ENCODE assay signal across 9 mouse cellular contexts in genomic region chr1:127338833-127339487, GRCm38 (mm10).
DNase-seq lines count a peak whose midpoint lies in the region; ATAC-seq and TF ChIP-seq lines count a peak whose summit lies in the region.
"Had no signal": no experiment of that assay in that cellular context is flagged by ENCODE, and none has a peak within 500 bp of the region (broad histone marks: within the 10 kb centered on the region; RNA-seq: fewer than 3 reads in every experiment).

No protein-coding gene starts in this region.

- H3K9me3 ChIP-seq in midbrain, embryonic 10.5 days (replicated peaks): no peaks in the 10 kb centered on the region
- H3K9me3 ChIP-seq in midbrain, embryonic 13.5 days: no peaks in the 10 kb centered on the region
- no peaks in the 10 kb centered on the region for H3K9me3 ChIP-seq in liver, postnatal 0 days (ENCODE audit: low read length)
- H3K9me3 ChIP-seq: embryonic facial prominence, embryonic 13.5 days; stomach, embryonic 15.5 days had no signal

- H3ac ChIP-seq in myocyte (ENCODE audit: control insufficient read depth, insufficient read length): no peak overlapping the region

- no peaks in the 10 kb centered on the region for H3K79me2 ChIP-seq in myocyte (ENCODE audit: control insufficient read depth, insufficient read depth)

- H3K4me2 ChIP-seq in midbrain, embryonic 13.5 days (replicated peaks): no peak overlapping the region
- H3K4me2 ChIP-seq in myocyte (ENCODE audit: low read depth): no peak overlapping the region
- H3K4me2 ChIP-seq in liver, postnatal 0 days (ENCODE audit: low read depth, low read length): no peak overlapping the region
- H3K4me2 ChIP-seq: embryonic facial prominence, embryonic 13.5 days; stomach, embryonic 15.5 days had no signal

- no peaks in the 10 kb centered on the region for H3K27me3 ChIP-seq in midbrain, embryonic 10.5 days (ENCODE audit: low read depth, poor library complexity, severe bottlenecking)
- H3K27me3 ChIP-seq in midbrain, embryonic 13.5 days: no peaks in the 10 kb centered on the region
- no peaks in the 10 kb centered on the region for H3K27me3 ChIP-seq in myocyte (ENCODE audit: control insufficient read depth, insufficient read depth, insufficient read length)
- no peaks in the 10 kb centered on the region for H3K27me3 ChIP-seq in liver, postnatal 0 days (ENCODE audit: insufficient read depth, low read length)
- H3K27me3 ChIP-seq: embryonic facial prominence, embryonic 13.5 days; stomach, embryonic 15.5 days had no signal

- DNase-seq in midbrain, embryonic 10.5 days (ENCODE audit: low spot score): no peak
- peak; percentile 38 for DNase-seq in cerebellum, adult 8-10 months
- peak; percentile 21 to 41 for DNase-seq in heart, adult 9 months (ENCODE audit: low spot score in 2 of 2)
- DNase-seq in natural killer cell, adult 2 months (ENCODE audit: low spot score in 2 of 2): no peak
- DNase-seq in liver, postnatal 0 days: no peak

- H3K4me1 ChIP-seq in midbrain, embryonic 10.5 days: no peaks in the 10 kb centered on the region
- H3K4me1 ChIP-seq in midbrain, embryonic 13.5 days (replicated peaks): peaks cover 9% of the 10 kb centered on the region
- H3K4me1 ChIP-seq in liver, postnatal 0 days (ENCODE audit: insufficient read depth): no peaks in the 10 kb centered on the region
- H3K4me1 ChIP-seq: stomach, embryonic 15.5 days had no signal

- no peak for ATAC-seq in midbrain, embryonic 13.5 days
- ATAC-seq in liver, postnatal 0 days: no peak

- H3K9ac ChIP-seq in midbrain, embryonic 13.5 days (replicated peaks): no peak overlapping the region
- no peak overlapping the region for H3K9ac ChIP-seq in liver, postnatal 0 days (replicated peaks)
- H3K9ac ChIP-seq: embryonic facial prominence, embryonic 13.5 days; stomach, embryonic 15.5 days had no signal

- H3K36me3 ChIP-seq in midbrain, embryonic 10.5 days: no peaks in the 10 kb centered on the region
- H3K36me3 ChIP-seq in midbrain, embryonic 13.5 days: no peaks in the 10 kb centered on the region
- H3K36me3 ChIP-seq in myocyte (ENCODE audit: control insufficient read depth, insufficient read depth): no peaks in the 10 kb centered on the region
- H3K36me3 ChIP-seq in liver, postnatal 0 days (replicated peaks; ENCODE audit: insufficient read depth, low read length): no peaks in the 10 kb centered on the region
- H3K36me3 ChIP-seq: embryonic facial prominence, embryonic 13.5 days; stomach, embryonic 15.5 days had no signal

- WGBS in midbrain, embryonic 10.5 days: 73% methylated on average over 9 of the region's 9 CpGs
- 59% methylated on average over 9 of the region's 9 CpGs for WGBS in midbrain, embryonic 13.5 days
- 68% methylated on average over 9 of the region's 9 CpGs for WGBS in liver, postnatal 0 days (ENCODE audit: insufficient replicate concordance)

- no peak overlapping the region for H3K4me3 ChIP-seq in midbrain, embryonic 10.5 days
- H3K4me3 ChIP-seq in midbrain, embryonic 13.5 days (replicated peaks): no peak overlapping the region
- H3K4me3 ChIP-seq in myocyte: no peak overlapping the region
- no peak overlapping the region for H3K4me3 ChIP-seq in liver, postnatal 0 days (ENCODE audit: low read depth, low read length)
- H3K4me3 ChIP-seq: embryonic facial prominence, embryonic 13.5 days; stomach, embryonic 15.5 days had no signal

- no peak for TF ChIP-seq EP300 in liver, postnatal 0 days (IDR thresholded peaks at IDR 0.05; ENCODE audit: low read depth)

- no peak for TF ChIP-seq POLR2A in myocyte (IDR thresholded peaks at IDR 0.05; ENCODE audit: insufficient read length, low read depth)

- no peak for TF ChIP-seq CTCF in liver, postnatal 0 days (IDR thresholded peaks at IDR 0.05; ENCODE audit: low read depth)

- 0 out of 2 replicates have a peak overlapping the region, but pooled peaks have one; percentile 9 for H3K27ac ChIP-seq in midbrain, embryonic 10.5 days (replicated peaks)
- H3K27ac ChIP-seq in midbrain, embryonic 13.5 days: no peak overlapping the region
- no peak overlapping the region for H3K27ac ChIP-seq in liver, postnatal 0 days (ENCODE audit: low read depth)
- H3K27ac ChIP-seq: embryonic facial prominence, embryonic 13.5 days; stomach, embryonic 15.5 days had no signal

TF ChIP-seq in myocyte, 11 proteins besides CTCF, POLR2A, EP300 and RAD21:
- peak; percentile 91 for TF ChIP-seq TCF12 (IDR thresholded peaks at IDR 0.05; ENCODE audit: insufficient read depth, poor library complexity, severe bottlenecking)
- no peak for TF ChIP-seq SRF (IDR thresholded peaks at IDR 0.05; ENCODE audit: control insufficient read depth, insufficient read length, low read depth)
- TF ChIP-seq TCF3 (IDR thresholded peaks at IDR 0.05; ENCODE audit: insufficient read length, low read depth): peak; percentile 96
- no peak for TF ChIP-seq E2F4 (IDR thresholded peaks at IDR 0.05; ENCODE audit: insufficient read depth)
- TF ChIP-seq CEBPB (IDR thresholded peaks at IDR 0.05; ENCODE audit: insufficient read depth, poor library complexity, severe bottlenecking): peak; percentile 19; the same call in 1 of the 2 replicates
- TF ChIP-seq REST (IDR thresholded peaks at IDR 0.05; ENCODE audit: insufficient read depth, insufficient read length): no peak
- peak; percentile 58 to 97 (median 70) for TF ChIP-seq MYOD1 (IDR thresholded peaks at IDR 0.05; ENCODE audit: control insufficient read depth in 1 of 3, insufficient read length in 2 of 3, low read depth in 2 of 3)
- peak; percentile 89 to 99 (median 94) for TF ChIP-seq MYOG (IDR thresholded peaks at IDR 0.05; ENCODE audit: control insufficient read depth in 1 of 3, insufficient read depth in 1 of 3, insufficient read length in 2 of 3, low read depth in 2 of 3)
- no peak for TF ChIP-seq POLR2AphosphoS2 (IDR thresholded peaks at IDR 0.05; ENCODE audit: insufficient read length, low read depth)
- no peak for TF ChIP-seq MAX (IDR thresholded peaks at IDR 0.05; ENCODE audit: low read depth)
- TF ChIP-seq USF1 (IDR thresholded peaks at IDR 0.05; ENCODE audit: low read depth): no peak

Comparison
In these comparisons a context has a peak if more than half of its experiments do, and no peak if none do; other contexts are left out.
1. DNase-seq: peak in cerebellum, adult 8-10 months (single experiment) and heart, adult 9 months (2 of 2); none in midbrain, embryonic 10.5 days (single experiment), natural killer cell, adult 2 months (0 of 2) and liver, postnatal 0 days (single experiment).